Mouse (Mus musculus) G1E (cell line): ENCODE data around the gene Serpine3.

ENCODE experiments used
- CTCF ChIP-seq: IDR thresholded peaks from 2 replicates; pipeline ENCODE4 v1.5.1; 2012; ENCODE audit warnings: low read depth, low read length, inconsistent platforms, mixed read lengths
- GATA1 ChIP-seq: IDR thresholded peaks from 2 replicates; pipeline ENCODE4 v1.6.1; 2012; ENCODE audit warnings: borderline replicate concordance, low read length, inconsistent platforms, mixed read lengths
- POLR2AphosphoS5 ChIP-seq: IDR thresholded peaks from 2 replicates; pipeline ENCODE4 v1.6.1; 2012; ENCODE audit warnings: low read depth, low read length, inconsistent platforms; ENCODE audit not compliant: insufficient replicate concordance
- TAL1 ChIP-seq: conservative IDR thresholded peaks from 2 replicates; pipeline ENCODE4 v1.6.1; 2012; ENCODE audit warnings: low read depth, low read length, inconsistent platforms, mixed read lengths

DNA sequence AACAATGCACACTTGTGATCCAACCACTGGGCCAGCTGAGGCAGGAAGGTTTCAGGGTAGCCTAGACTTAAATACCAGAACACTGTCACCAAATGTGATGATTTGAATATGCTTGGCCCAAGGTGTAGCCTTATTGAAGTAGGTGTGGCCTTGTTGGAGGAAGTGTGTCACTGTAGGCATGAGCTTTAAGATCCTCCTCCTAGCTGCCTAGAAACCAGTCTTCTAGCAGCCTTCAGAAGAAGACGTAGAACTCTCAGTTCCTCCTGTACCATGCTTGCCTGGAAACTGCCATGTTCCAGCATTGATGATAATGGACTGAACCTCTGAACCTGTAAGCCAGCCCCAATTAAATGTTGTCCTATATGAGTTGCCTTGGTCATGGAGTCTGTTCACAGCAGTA is 72.2 kb downstream of the Serpine3 start:
- TF ChIP-seq CTCF, result no peak
- TF ChIP-seq GATA1, result no peak
- TF ChIP-seq TAL1, result no peak
- TF ChIP-seq POLR2AphosphoS5, result no peak
